In the genomic region with DNA sequence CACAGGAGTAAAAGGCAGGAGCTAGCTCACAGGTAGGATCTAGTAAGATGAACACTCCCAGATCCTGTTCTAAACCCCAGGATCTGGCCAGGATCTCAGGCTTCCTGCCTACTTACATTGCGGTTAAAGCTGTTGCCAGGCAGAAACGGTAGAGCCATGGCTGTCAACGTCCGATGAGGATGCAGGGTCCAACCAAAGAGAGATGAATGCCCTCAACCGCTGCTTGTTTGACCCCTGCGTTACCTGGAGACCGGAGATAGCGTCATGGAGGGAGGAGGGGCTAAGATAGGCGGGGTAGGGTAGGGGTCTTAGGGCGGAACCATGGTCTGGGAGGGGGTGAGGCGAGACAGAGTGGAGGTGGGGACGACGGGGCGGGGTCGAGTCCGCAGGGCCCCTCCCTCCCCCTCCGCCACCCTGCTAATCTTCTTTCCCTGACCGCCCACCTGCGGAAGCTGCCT, we compare ENCODE assay signal across 7 mouse cellular contexts. TPM values are rescaled to one million over a fixed set of nuclear protein-coding genes. Genes with fewer than 3 reads are reported as not detected.
DNase-seq lines count a peak whose midpoint lies in the region; ATAC-seq lines count a peak whose summit lies in the region.

A gene (minus strand): TSS at position 243 of the 458 bp plus-strand sequence.

- ATAC-seq in heart, embryonic 15.5 days (replicated peaks; ENCODE audit: insufficient number of reproducible peaks, insufficient read depth, low FRiP score, low read depth): peak; percentile 39; the same call in 1 of the 2 replicates
- ATAC-seq in midbrain, embryonic 14.5 days (ENCODE audit: low FRiP score, low TSS enrichment): peak; percentile 76

- 6% methylated on average over 18 of the region's 19 CpGs for WGBS in heart, embryonic 15.5 days
- 13% methylated on average over 18 of the region's 19 CpGs for WGBS in midbrain, embryonic 14.5 days

- H3K9me3 ChIP-seq in heart, embryonic 15.5 days (replicated peaks): no peaks in the 10 kb centered on the region
- H3K9me3 ChIP-seq in midbrain, embryonic 14.5 days (ENCODE audit: control insufficient read depth, low read length): no peaks in the 10 kb centered on the region

- peak within 1 kb of the TSS; percentile 49 for H3K4me3 ChIP-seq in heart, embryonic 15.5 days
- peak within 1 kb of the TSS; percentile 36 for H3K4me3 ChIP-seq in midbrain, embryonic 14.5 days (replicated peaks; ENCODE audit: low read depth, low read length)

- no peaks in the 10 kb centered on the region for H3K36me3 ChIP-seq in heart, embryonic 15.5 days
- H3K36me3 ChIP-seq in midbrain, embryonic 14.5 days (ENCODE audit: control insufficient read depth, insufficient read depth, low read length): no peaks in the 10 kb centered on the region

- H3K27me3 ChIP-seq in heart, embryonic 15.5 days: no peaks in the 10 kb centered on the region
- H3K27me3 ChIP-seq in midbrain, embryonic 14.5 days (ENCODE audit: control insufficient read depth, insufficient read depth, low read length): no peaks in the 10 kb centered on the region

- no peaks in the 10 kb centered on the region for H3K4me1 ChIP-seq in heart, embryonic 15.5 days (replicated peaks)
- no peaks in the 10 kb centered on the region for H3K4me1 ChIP-seq in midbrain, embryonic 14.5 days (ENCODE audit: control insufficient read depth, insufficient read depth, low read length)

- peak within 1 kb of the TSS; percentile 67 for H3K4me2 ChIP-seq in heart, embryonic 15.5 days
- peak within 1 kb of the TSS; percentile 56 for H3K4me2 ChIP-seq in midbrain, embryonic 14.5 days (ENCODE audit: low read length)

- H3K27ac ChIP-seq in heart, embryonic 15.5 days: no peak within 1 kb of the TSS
- H3K27ac ChIP-seq in midbrain, embryonic 14.5 days (replicated peaks; ENCODE audit: low read depth, low read length): no peak within 1 kb of the TSS; the same call in 1 of the 2 replicates

- no peak within 1 kb of the TSS for H3K9ac ChIP-seq in heart, embryonic 15.5 days
- H3K9ac ChIP-seq in midbrain, embryonic 14.5 days (replicated peaks; ENCODE audit: low read length): peak within 1 kb of the TSS; percentile 44

- peak; percentile 0 for DNase-seq in thymus, postnatal 25 days
- DNase-seq in thymus, adult 18-20 months: no peak
- DNase-seq in cerebellum, postnatal 10 days: peak; percentile 57 to 72
- peak; percentile 3 to 14 for DNase-seq in kidney, postnatal 4 days
- DNase-seq in midbrain, embryonic 14.5 days: peak; percentile 46
- no peak for DNase-seq in urinary bladder, adult 18-20 months (ENCODE audit: low spot score in 2 of 2)

RNA-seq across cellular contexts. Expression of the gene that starts here (rescaled TPM):
- polyA plus RNA-seq in heart, embryonic 15.5 days (2015; fragmentation: Nextera tagmentation; extraction: Ambion mirVana): 0.19 and 0.23 TPM in 2 replicates
- 1.7 and 2.1 TPM in 2 replicates for polyA plus RNA-seq in midbrain, embryonic 14.5 days (2014; fragmentation: Nextera tagmentation; extraction: Ambion mirVana)

Comparison
In these comparisons a context has a peak if more than half of its experiments do, and no peak if none do; other contexts are left out.
1. DNase-seq: peak in thymus, postnatal 25 days (single experiment), cerebellum, postnatal 10 days (2 of 2), kidney, postnatal 4 days (2 of 2) and midbrain, embryonic 14.5 days (single experiment); none in thymus, adult 18-20 months (0 of 2) and urinary bladder, adult 18-20 months (0 of 2).
2. Peak in ATAC-seq, H3K4me3 ChIP-seq and H3K4me2 ChIP-seq in heart, embryonic 15.5 days; RNA of the gene not detected or under 1 TPM.